Mouse (Mus musculus) cerebellum, adult 8-10 months (tissue): ENCODE measurements around the gene Apol6.
"Not testable (repeated sequence)": the region's sequence is repeated elsewhere in the genome, so short reads cannot be mapped to it uniquely, and the experiment has no call there.

Experiments used
- DNase-seq: peaks from one replicate; pipeline ENCODE4 v3.0.0; 2022

Gene Apol6

GRCm38 (mm10) chr15:77034526-77034925 lies 10.0 kb upstream of the Apol6 start:
- DNase-seq: peak; percentile 83

DNA sequence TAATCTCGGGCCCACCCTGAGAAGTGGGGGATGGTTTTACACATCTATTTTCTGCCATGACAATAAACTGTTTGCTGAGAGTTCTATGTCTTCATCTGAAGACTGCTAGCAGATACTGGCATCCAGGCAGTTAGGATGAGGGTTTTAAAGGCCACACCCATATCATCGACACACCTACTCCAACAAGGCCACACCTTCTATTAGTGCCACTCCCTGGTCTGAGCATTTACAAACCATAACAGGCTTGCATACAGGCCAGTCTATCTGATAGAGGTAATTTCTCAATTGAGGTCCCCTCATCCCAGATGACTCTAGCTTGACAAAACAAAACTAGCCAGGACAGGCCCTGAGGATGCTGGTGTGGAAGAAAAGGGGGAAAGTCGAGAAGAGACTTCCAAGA lies 8.9 kb upstream of the Apol6 start:
- DNase-seq: no peak

DNA sequence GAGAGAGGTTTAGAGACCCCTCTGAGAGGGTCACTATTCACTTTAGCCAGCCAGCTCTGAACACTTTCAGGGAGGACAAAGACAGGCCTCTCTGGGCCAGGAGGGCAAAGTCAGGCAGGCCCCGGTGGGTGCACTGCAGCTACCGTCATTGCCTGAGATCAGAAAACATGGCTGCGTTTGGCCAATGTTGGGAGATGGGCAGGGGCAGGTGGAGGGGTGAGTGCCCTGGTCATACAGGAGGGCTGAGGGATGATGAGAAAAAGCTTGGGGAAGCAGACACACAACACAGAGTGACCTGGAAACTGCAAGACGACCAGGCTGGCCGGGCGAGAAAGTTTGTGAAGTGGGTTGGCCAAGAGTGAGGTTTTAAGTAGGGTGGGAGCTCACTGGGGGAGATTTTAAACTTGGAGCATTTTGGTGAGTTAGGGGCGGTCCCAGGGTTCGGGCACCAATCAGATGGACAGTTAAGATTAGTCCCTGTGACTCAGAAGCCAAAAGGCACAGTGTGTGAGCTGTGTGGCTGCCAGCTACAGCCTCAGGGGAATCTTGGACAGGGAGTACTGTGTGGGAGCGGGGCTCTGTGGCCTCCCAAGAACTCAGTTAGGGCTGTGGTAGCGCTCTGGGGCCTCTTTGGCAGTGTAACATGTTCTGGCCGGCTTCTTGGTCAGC lies 8.1 kb upstream of the Apol6 start:
- peak; percentile 37 for DNase-seq

DNA sequence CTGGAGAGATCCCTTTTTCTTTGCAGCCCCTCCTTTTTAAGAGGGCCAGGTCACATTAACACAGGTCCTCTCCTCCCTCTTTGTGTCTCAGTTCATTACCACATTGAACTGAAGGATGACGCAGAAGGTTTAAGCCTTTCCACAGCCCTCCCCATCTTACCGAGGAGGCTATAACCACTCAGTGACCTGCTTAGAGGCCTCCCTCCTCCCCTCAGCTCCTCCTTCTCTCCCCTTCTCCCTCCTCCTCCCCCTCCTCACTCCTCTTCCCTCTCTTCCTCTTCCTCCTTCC lies 7.6 kb upstream of the Apol6 start:
- DNase-seq: no peak

DNA sequence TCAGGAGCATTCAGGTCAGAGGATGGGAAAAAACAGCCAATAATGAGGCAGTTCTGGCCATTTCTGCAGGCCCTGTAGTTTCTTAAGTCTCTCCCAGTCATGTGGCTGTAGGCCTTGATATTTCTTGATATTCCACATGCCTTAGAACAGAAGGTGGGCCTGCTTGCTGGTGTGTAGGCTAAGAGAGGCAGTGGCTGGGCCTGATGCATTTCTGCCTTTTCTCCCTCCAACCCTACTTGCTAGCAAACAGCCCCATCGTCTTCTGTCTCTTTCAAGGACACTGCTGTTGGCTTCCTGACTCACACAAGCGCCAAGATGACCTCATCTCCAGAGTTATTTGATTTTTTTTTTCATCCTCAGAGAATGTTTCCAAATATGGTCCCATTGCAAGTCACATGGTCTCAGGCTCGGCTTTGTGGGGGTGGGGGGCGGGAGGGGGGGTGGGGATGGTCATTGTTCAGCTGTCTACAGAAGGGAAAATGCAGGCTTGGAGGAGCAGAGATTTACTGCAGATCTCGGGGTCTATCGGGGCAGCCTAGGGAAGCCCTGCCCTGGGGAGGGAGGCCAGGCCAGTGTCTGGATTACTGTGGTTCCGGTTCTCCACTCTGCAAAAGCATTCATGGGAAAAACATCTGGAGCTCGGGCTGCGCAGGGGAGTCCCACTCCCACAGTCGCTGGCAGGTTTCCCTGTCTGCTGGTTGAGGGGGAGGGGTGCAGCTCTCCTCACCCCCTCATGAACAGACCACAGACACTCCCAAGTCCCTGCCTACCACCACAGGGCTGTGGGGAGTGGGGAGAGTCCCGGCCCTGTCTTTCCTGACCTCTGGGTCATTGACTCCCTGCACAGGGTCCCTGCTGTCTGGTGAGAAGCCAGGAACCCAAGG lies 7.0 kb upstream of the Apol6 start:
- no peak for DNase-seq

GRCm38 (mm10) chr15:77039211-77039700 lies 5.3 kb upstream of the Apol6 start:
- DNase-seq: no peak

- DNase-seq: no peak
Observed at GRCm38 (mm10) chr15:77040784-77041183, 3.7 kb upstream of the Apol6 start.

DNA sequence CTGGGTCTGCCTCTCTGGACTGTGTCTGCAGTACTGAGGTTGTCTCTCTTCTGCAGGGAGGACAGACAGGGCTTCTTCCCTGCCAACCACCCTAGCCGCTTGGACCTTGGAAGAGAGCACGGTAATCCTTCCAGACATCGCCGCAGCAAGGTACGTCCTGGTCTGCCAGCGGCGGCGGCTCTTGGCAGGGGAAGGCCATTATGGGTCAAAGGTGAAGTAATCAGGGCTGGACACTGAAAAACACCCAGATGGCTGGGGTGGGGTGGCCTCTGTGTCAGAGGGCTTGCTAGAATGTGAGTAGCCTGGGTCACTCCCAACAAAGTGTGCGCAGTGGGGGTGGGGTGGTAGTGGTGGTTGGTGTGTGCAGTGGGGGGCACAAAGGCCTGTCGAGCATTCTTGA lies 1.1 kb downstream of the Apol6 start:
- DNase-seq: no peak

DNA sequence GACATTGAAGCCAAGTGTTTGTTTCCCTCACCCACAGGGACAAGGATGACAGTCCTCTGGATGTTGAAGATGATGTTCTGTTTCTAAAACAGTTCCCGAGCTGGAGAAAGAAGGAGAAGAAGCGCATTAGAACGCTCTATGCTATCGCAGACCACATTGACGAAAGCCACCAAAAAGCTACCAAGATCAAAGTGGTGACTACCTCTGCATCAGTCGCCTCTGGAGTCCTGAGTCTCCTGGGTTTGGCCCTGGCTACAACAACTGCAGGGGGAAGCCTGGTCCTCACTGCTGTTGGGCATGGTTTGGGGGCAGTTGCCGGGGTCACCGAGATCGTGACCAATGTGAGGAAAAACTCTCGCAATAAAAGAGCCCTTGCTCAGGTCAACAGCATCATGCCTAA lies 6.0 kb downstream of the Apol6 start, which contains the start of gene Mb:
TSS of gene Mb (minus strand) at position 101 of the 400 bp plus-strand sequence.
- no peak for DNase-seq

DNA sequence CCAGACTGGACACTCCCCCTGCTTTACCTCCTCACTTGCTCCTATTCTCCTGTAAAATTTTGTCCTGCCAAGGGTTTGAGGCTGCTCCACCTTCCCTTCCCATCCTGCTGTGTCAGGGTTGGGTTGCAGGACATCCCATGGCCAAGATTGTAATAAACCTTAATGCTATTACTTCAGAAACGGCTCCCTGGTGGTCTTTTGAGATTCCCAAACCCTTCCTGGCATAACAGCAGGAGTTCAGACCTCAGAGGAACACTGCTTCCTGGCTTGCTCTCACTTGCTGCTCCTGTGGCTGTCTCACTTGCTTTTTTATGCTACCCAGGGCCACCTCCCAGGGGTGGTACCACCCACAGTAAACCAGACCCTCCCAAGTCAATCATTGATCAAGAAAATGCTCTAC lies 7.6 kb downstream of the Apol6 start:
- no peak for DNase-seq

DNA sequence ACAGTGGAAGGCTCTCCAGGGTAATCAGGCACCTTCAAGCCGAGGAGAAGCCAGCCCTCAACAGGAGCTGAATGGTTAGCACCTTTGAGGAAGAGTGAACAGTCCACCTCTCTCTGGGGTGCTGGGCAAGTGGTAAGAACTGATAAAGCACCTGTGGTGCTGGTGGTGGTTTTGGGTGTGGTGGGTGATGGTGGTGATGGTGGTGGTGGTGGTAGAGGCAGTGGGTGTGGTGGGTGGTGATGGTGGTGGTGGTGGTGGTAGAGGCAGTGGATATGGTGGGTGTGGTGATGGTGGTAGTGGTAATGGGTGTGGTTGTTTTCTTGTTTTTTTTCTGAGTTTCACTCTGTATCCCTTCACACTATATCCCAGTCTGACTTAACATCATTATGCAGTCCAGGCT lies 8.5 kb downstream of the Apol6 start:
- DNase-seq: no peak

GRCm38 (mm10) chr15:77054611-77055175 lies 10.2 kb downstream of the Apol6 start:
- DNase-seq: no peak

DNA sequence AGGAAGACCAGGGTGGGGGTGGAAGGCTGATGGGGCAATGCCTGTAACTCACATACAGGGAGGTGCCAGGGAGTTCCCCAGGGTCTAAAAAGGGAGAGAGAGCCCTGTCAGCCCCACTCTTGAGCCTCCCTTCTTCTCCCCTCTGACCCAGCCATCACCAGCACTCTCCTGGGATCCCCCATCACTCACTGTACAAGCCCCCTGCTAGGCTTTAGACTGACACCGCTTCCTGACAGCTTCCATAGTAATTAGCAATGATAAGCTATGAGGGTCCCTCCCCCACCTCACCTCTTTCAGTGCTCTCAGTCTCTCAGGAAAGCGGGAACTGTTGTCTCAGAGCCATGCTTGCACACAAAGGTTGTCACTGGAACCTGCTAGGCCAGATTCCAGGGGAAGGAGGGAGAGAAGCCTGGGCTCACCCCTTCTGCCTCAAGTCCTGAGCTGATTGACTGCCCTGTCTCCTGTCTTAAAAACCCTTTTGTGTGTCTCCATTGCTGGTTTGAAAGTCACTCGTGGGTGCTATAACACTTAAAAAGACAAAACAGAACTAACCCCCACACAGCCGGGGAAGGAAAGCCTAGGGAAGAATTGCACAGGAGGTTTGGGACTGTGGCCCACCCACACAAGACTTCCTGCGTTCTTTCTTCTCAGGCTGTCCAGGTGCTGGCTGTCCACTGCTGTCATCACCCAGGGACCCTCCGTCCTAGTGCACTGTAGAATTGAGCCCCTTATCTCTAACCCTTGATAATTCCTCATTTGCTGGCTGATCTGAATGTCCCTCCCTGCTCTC lies 11.7 kb downstream of the Apol6 start:
- no peak for DNase-seq

- DNase-seq: no peak
Observed at GRCm38 (mm10) chr15:77056791-77057051, 12.2 kb downstream of the Apol6 start.

GRCm38 (mm10) chr15:77058566-77058965 lies 14.0 kb downstream of the Apol6 start:
- DNase-seq: no peak

DNA sequence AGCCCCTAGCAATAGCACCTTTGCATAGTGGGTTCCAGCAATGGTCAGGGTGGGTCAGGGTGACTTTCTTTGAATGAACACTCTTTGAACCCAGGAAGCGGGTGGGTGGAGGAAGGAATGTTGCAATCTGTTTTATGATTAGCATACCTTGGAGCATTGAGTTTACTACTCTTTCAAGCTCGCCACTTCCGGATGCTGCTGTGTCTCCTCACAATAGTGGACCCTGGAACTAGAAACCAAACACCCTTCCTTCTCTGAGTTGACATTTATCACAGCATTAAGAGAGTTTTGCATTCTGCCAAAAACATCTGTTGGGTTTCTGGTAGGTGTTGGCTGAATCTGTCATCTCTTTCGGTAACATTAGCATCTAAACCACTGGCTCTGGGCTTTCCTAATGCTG lies 14.9 kb downstream of the Apol6 start:
- not testable (repeated sequence) for DNase-seq

- no peak for DNase-seq
Observed at GRCm38 (mm10) chr15:77062746-77063145, 18.2 kb downstream of the Apol6 start.

DNA sequence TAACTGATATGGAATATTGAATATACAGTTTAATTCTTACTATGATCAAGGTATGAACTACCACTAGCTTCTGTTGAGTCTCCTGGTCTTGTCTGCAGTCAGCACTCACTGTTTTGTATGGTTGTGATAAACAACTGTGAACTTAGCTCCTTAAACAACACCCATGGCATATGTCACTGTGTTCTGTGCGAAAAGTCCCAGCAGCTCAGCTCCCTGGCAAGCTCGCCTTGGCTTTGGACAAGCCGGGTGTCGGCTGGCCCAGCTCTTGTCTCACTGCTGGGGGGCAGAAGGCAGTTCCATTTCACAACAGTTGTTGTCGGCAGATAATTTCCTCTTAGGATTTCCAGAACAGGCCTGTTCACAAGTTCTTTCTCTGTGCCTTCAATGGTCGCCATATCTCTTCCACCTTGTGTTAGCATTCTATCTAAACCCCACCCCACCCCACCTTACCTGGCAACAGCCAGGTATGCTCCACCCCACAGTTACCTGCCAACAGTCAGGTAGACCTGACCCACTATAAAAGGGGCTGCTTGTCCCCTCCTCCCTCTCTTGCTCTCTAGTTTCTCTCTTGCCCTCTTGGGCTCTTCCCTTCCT lies 20.8 kb downstream of the Apol6 start:
- DNase-seq: no peak

DNA sequence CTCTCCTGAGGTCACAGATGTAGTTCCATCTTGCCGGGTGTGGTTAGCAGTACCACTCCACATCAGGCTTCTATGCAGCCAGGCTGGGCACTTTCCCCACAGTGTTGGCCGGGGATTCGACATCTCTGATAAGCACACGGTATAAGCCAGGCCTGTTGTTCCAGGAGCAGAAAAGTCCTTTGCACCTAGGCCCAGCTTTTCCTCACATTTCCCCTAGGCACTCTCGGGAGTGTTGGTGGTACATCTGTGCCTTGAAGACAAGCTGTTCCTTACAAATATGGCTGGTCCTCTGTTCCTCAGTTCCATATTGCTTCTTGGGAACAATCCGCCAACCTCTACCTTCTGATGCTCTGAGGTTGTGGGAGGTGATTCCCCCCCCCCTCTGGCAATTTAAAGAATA lies 21.7 kb downstream of the Apol6 start:
- DNase-seq: no peak

GRCm38 (mm10) chr15:77068439-77068861 lies 23.9 kb downstream of the Apol6 start:
- DNase-seq: no peak

DNA sequence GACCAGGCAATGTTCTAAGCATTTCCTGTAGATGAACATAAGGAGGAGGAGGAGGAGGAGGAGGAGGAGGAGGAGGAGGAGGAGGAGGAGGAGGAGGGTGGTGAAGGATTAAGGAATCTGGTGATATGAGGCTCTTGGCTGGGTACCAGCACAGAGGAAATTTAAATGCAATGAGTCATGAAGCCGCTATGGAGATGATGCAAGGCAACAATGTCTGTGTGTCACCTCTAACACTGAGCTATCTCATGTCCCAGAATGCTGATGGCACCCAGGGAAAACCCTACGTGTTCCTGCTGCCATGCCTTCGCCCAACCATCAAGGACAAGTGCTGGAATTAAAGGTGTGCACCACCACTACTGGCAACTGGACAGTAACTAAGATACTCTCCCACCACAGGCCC lies 24.5 kb downstream of the Apol6 start:
- no peak for DNase-seq

DNA sequence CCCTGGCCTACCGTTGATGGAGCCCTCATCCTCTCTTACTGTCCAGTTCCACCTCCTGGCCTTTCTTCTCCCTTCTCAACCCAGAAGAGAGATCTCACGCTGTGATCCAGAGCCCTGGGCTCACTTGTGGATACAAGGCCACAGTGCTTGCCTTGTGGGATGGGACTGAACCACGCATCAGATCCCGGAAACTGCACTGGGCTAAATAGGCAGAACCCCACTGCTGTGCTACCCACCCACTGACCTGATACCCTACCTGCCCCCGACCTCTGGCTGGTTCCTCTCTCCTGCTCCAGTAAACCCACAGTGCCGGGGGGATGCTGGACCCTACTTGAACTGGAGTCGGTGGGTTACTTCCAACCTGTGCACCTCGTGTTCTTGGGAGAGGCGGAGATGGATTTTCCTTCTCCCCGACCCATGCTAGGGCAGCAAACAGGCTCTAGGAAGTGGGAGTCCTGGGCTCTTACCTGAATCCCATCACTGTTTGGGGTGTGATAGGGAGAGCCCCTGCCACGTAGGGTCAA lies 26.3 kb downstream of the Apol6 start:
- no peak for DNase-seq

- DNase-seq: no peak
Observed at GRCm38 (mm10) chr15:77071501-77071900, 27.0 kb downstream of the Apol6 start.
